Mouse (Mus musculus) heart, postnatal 25 days (tissue): ENCODE data around the gene Drd4. TPM values are rescaled to one million over a fixed set of nuclear protein-coding genes. Genes with fewer than 3 reads are reported as not detected.

ENCODE experiments used
- DNase-seq: peaks from one replicate; pipeline ENCODE4 v3.0.0; 2022; ENCODE audit warnings: low spot score
- intact Hi-C: fragments of 180-260 bp; cut with DNase I; formaldehyde crosslinking; loops from one replicate; pipeline ENCODE4 v1.15.1; 2025
- total RNA-seq, 2 experiments: library from RNA; stranded (reverse); gene quantifications; 2 replicates each; pipeline ENCODE4 v1.2.3; 2021

Drd4 gene
- total RNA-seq, 2 experiments from 2014 or later: not detected

GRCm38 (mm10) chr7:141282756-141283155, 9.1 kb upstream of the Drd4 start:
- DNase-seq: no peak
- intact Hi-C loops: no loop called here

GRCm38 (mm10) chr7:141288042-141288441, 3.8 kb upstream of the Drd4 start:
- intact Hi-C loops: no loop called here
- DNase-seq: no peak

- intact Hi-C loops: no loop called here
- DNase-seq: no peak
These were observed 980 bp downstream of the Drd4 start for GRCm38 (mm10) chr7:141292583-141293388.

- no peak for DNase-seq
- intact Hi-C loops: no loop called here
These were observed 2.2 kb downstream of the Drd4 start for GRCm38 (mm10) chr7:141293852-141294471.

- intact Hi-C loops: no loop called here
- no peak for DNase-seq
These were observed 2.7 kb downstream of the Drd4 start for GRCm38 (mm10) chr7:141294479-141294878.

- intact Hi-C loops: no loop called here
- no peak for DNase-seq
These were observed 6.3 kb downstream of the Drd4 start for GRCm38 (mm10) chr7:141297926-141298650.

- no peak for DNase-seq
- intact Hi-C loops: no loop called here
These were observed 7.4 kb downstream of the Drd4 start for GRCm38 (mm10) chr7:141299175-141299574.

GRCm38 (mm10) chr7:141301386-141301785, 9.6 kb downstream of the Drd4 start:
- intact Hi-C loops: no loop called here
- no peak for DNase-seq

GRCm38 (mm10) chr7:141302702-141303268, 11.0 kb downstream of the Drd4 start:
- intact Hi-C loops: no loop called here
- no peak for DNase-seq

- intact Hi-C loops: no loop called here
- DNase-seq: no peak
These were observed 12.7 kb downstream of the Drd4 start for GRCm38 (mm10) chr7:141304537-141304936.

GRCm38 (mm10) chr7:141314416-141314815, 22.6 kb downstream of the Drd4 start:
- DNase-seq: no peak
- intact Hi-C loops: no loop called here

- intact Hi-C loops: no loop called here
- no peak for DNase-seq
These were observed 23.3 kb downstream of the Drd4 start for GRCm38 (mm10) chr7:141315076-141315475.

- DNase-seq: no peak
- intact Hi-C loops: no loop called here
These were observed 24.2 kb downstream of the Drd4 start for GRCm38 (mm10) chr7:141315974-141316373.

- intact Hi-C loops: no loop called here
- DNase-seq: no peak
These were observed 25.9 kb downstream of the Drd4 start for GRCm38 (mm10) chr7:141317619-141318132.

GRCm38 (mm10) chr7:141319446-141319845, 27.6 kb downstream of the Drd4 start:
- intact Hi-C loops: no loop called here

GRCm38 (mm10) chr7:141324686-141325085, 32.9 kb downstream of the Drd4 start:
- intact Hi-C loops: loop anchor here (5.0 kb wide), 1 partner anchor 57 kb away; the partner anchor contains the start of gene Irf7
- DNase-seq: no peak

More at GRCm38 (mm10) chr7:141319446-141319845, 27.6 kb downstream of the Drd4 start:
- DNase-seq: no peak

- intact Hi-C loops: loop anchor here (5.0 kb wide), 1 partner anchor 59 kb away; the partner anchor contains the start of gene Irf7
- DNase-seq: no peak
These were observed 35.0 kb downstream of the Drd4 start for GRCm38 (mm10) chr7:141326546-141327446.

GRCm38 (mm10) chr7:141327469-141328372, 35.9 kb downstream of the Drd4 start, which contains the start of the genes Deaf1 and Tmem80:
TSS of gene Deaf1 (minus strand) at chr7:141327690.
TSS of gene Tmem80 (plus strand) at chr7:141327739.
- peak; percentile 97 for DNase-seq
- intact Hi-C loops: loop anchor here (5.0 kb wide), 1 partner anchor 60 kb away; the partner anchor contains the start of gene Irf7
